ENCODE assay signal across 11 mouse cellular contexts in genomic region chr4:136749431-136749830, GRCm38 (mm10).
A peak's percentile ranks its signal among the peaks of the same experiment; 100 is the strongest.
DNase-seq lines count a peak whose midpoint lies in the region; ATAC-seq and TF ChIP-seq lines count a peak whose summit lies in the region.
"Had no signal": no experiment of that assay in that cellular context is flagged by ENCODE, and none has a peak within 500 bp of the region (broad histone marks: within the 10 kb centered on the region; RNA-seq: fewer than 3 reads in every experiment).

No protein-coding gene starts in this region.

- peaks cover 4% of the 10 kb centered on the region; the same call in 1 of the 2 replicates for H3K36me3 ChIP-seq in forebrain, embryonic 10.5 days (replicated peaks)
- H3K36me3 ChIP-seq in forebrain, postnatal 0 days (ENCODE audit: insufficient read depth), result no peaks in the 10 kb centered on the region
- no peaks in the 10 kb centered on the region for H3K36me3 ChIP-seq in embryonic facial prominence, embryonic 12.5 days
- no peaks in the 10 kb centered on the region for H3K36me3 ChIP-seq in hindbrain, embryonic 14.5 days (replicated peaks; ENCODE audit: control insufficient read depth, insufficient read depth)
- no peaks in the 10 kb centered on the region for H3K36me3 ChIP-seq in neural tube, embryonic 12.5 days
- H3K36me3 ChIP-seq: G1E had no signal

- no peak overlapping the region for H3K9ac ChIP-seq in forebrain, postnatal 0 days
- no peak overlapping the region for H3K9ac ChIP-seq in embryonic facial prominence, embryonic 12.5 days
- 0 out of 2 replicates have a peak overlapping the region, but pooled peaks have one; percentile 32 for H3K9ac ChIP-seq in hindbrain, embryonic 14.5 days
- peak overlapping the region; percentile 44 for H3K9ac ChIP-seq in neural tube, embryonic 12.5 days

- DNase-seq in forebrain, embryonic 10.5 days (ENCODE audit: extremely low spot score, low spot score), result no peak
- DNase-seq in forebrain, postnatal 0 days, result no peak
- no peak for DNase-seq in hindbrain, embryonic 14.5 days (ENCODE audit: low spot score)
- DNase-seq in thymus, postnatal 10 days (ENCODE audit: low spot score in 2 of 2), result no peak
- DNase-seq in spleen, postnatal 36 days (ENCODE audit: low spot score in 2 of 2), result no peak
- DNase-seq: left cerebral cortex, postnatal 4 days; lung, adult 18-20 months had no signal

- no peak overlapping the region for H3K4me2 ChIP-seq in forebrain, postnatal 0 days (ENCODE audit: low read depth)
- no peak overlapping the region for H3K4me2 ChIP-seq in embryonic facial prominence, embryonic 12.5 days (replicated peaks)
- H3K4me2 ChIP-seq in hindbrain, embryonic 14.5 days (replicated peaks), result no peak overlapping the region
- peak overlapping the region; percentile 41 for H3K4me2 ChIP-seq in neural tube, embryonic 12.5 days (replicated peaks)

- peak overlapping the region; percentile 34 for H3K4me3 ChIP-seq in forebrain, embryonic 10.5 days
- no peak overlapping the region for H3K4me3 ChIP-seq in forebrain, postnatal 0 days (ENCODE audit: low read depth, low read length)
- no peak overlapping the region for H3K4me3 ChIP-seq in embryonic facial prominence, embryonic 12.5 days
- H3K4me3 ChIP-seq in hindbrain, embryonic 14.5 days (replicated peaks; ENCODE audit: low read length), result no peak overlapping the region
- no peak overlapping the region for H3K4me3 ChIP-seq in neural tube, embryonic 12.5 days

- no peak for ATAC-seq in forebrain, postnatal 0 days
- no peak for ATAC-seq in embryonic facial prominence, embryonic 12.5 days (ENCODE audit: insufficient number of reproducible peaks, insufficient read depth, low FRiP score, low TSS enrichment)
- ATAC-seq in hindbrain, embryonic 14.5 days (ENCODE audit: low FRiP score), result no peak
- no peak for ATAC-seq in neural tube, embryonic 12.5 days (ENCODE audit: low FRiP score, low read depth)
- no peak for ATAC-seq in megakaryocyte, adult 5-6 weeks (ENCODE audit: poor library complexity, severe bottlenecking)

- peak overlapping the region; percentile 91 for H3K27ac ChIP-seq in forebrain, embryonic 10.5 days
- H3K27ac ChIP-seq in forebrain, postnatal 0 days (ENCODE audit: low read depth, low read length), result no peak overlapping the region
- H3K27ac ChIP-seq in embryonic facial prominence, embryonic 12.5 days, result peak overlapping the region; percentile 24; the same call in 1 of the 2 replicates
- peak overlapping the region; percentile 89 for H3K27ac ChIP-seq in hindbrain, embryonic 14.5 days
- H3K27ac ChIP-seq in neural tube, embryonic 12.5 days, result peak overlapping the region; percentile 93

- H3K9me3 ChIP-seq in forebrain, embryonic 10.5 days, result no peaks in the 10 kb centered on the region
- no peaks in the 10 kb centered on the region for H3K9me3 ChIP-seq in forebrain, postnatal 0 days (ENCODE audit: low read length)
- no peaks in the 10 kb centered on the region for H3K9me3 ChIP-seq in embryonic facial prominence, embryonic 12.5 days
- no peaks in the 10 kb centered on the region for H3K9me3 ChIP-seq in hindbrain, embryonic 14.5 days (ENCODE audit: control insufficient read depth, low read length)
- no peaks in the 10 kb centered on the region for H3K9me3 ChIP-seq in neural tube, embryonic 12.5 days
- H3K9me3 ChIP-seq: G1E had no signal

- H3K4me1 ChIP-seq in forebrain, embryonic 10.5 days, result peaks cover 98% of the 10 kb centered on the region
- peaks cover 14% of the 10 kb centered on the region for H3K4me1 ChIP-seq in forebrain, postnatal 0 days (ENCODE audit: insufficient read depth)
- H3K4me1 ChIP-seq in embryonic facial prominence, embryonic 12.5 days, result peaks cover 40% of the 10 kb centered on the region
- H3K4me1 ChIP-seq in hindbrain, embryonic 14.5 days (replicated peaks; ENCODE audit: control insufficient read depth, insufficient read depth, low read length), result peaks cover 53% of the 10 kb centered on the region
- peaks cover 78% of the 10 kb centered on the region for H3K4me1 ChIP-seq in neural tube, embryonic 12.5 days

- 12% methylated on average over 4 of the region's 4 CpGs for WGBS in forebrain, embryonic 10.5 days
- 12% methylated on average over 4 of the region's 4 CpGs for WGBS in forebrain, postnatal 0 days
- 21% methylated on average over 4 of the region's 4 CpGs for WGBS in embryonic facial prominence, embryonic 12.5 days
- 11% methylated on average over 4 of the region's 4 CpGs for WGBS in hindbrain, embryonic 14.5 days
- WGBS in neural tube, embryonic 12.5 days, result 9% methylated on average over 4 of the region's 4 CpGs

- peaks cover 89% of the 10 kb centered on the region for H3K27me3 ChIP-seq in forebrain, embryonic 10.5 days (ENCODE audit: poor library complexity, severe bottlenecking)
- H3K27me3 ChIP-seq in forebrain, postnatal 0 days (ENCODE audit: insufficient read depth, low read length), result no peaks in the 10 kb centered on the region
- peaks cover 12% of the 10 kb centered on the region; the same call in 1 of the 2 replicates for H3K27me3 ChIP-seq in embryonic facial prominence, embryonic 12.5 days
- H3K27me3 ChIP-seq in hindbrain, embryonic 14.5 days (ENCODE audit: control insufficient read depth, insufficient read depth, low read length), result no peaks in the 10 kb centered on the region
- H3K27me3 ChIP-seq in neural tube, embryonic 12.5 days (replicated peaks), result no peaks in the 10 kb centered on the region

- TF ChIP-seq CTCF in forebrain, postnatal 0 days (IDR thresholded peaks at IDR 0.05; ENCODE audit: low read depth), result no peak

Comparison
In these comparisons a context has a peak if more than half of its experiments do, and no peak if none do; other contexts are left out.
1. H3K9ac ChIP-seq: peak in hindbrain, embryonic 14.5 days (single experiment) and neural tube, embryonic 12.5 days (single experiment); none in forebrain, postnatal 0 days (single experiment) and embryonic facial prominence, embryonic 12.5 days (single experiment).